ENCODE assay signal across 12 mouse cellular contexts in the genomic region with DNA sequence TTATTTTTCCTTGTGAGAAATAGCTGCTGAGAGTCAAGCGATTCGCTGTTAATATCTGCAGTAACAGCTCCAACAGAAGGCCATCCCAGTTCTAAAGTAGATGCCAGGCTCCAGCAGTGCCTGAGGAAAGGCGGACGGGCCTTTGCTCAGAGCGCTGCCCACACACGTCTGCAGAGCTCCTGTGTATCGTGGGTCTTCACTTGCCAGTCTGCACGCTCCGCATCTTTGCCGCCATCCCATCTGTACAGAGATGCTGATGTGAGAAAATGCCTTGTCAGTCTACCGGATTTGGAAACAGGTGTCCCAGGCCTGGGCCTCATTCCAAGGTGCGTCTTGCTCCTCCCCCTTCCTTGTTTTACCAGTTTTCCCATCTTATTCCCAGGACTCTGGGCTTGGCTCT. TPM values are rescaled to one million over a fixed set of nuclear protein-coding genes. Genes with fewer than 3 reads are reported as not detected.
DNase-seq lines count a peak whose midpoint lies in the region.
"Had no signal": no experiment of that assay in that cellular context is flagged by ENCODE, and none has a peak within 500 bp of the region (broad histone marks: within the 10 kb centered on the region; RNA-seq: fewer than 3 reads in every experiment).

No protein-coding gene starts in this region.

- peak; percentile 36 to 49 for DNase-seq in cerebellum, postnatal 14 days
- DNase-seq in cerebellum, adult 11 months = no peak
- DNase-seq in cerebellum, postnatal 36 days = peak; percentile 15 to 20
- peak; percentile 18 for DNase-seq in layer of hippocampus, adult 9-10 months (ENCODE audit: low spot score)
- peak; percentile 66 to 73 for DNase-seq in left cerebral cortex, postnatal 36 days (ENCODE audit: low spot score in 2 of 2)
- DNase-seq in gastrocnemius, adult 8-10 months (ENCODE audit: low spot score in 2 of 2) = no peak
- DNase-seq in embryo, embryonic 10.5 days (ENCODE audit: low spot score) = no peak
- no peak for DNase-seq in adrenal gland, postnatal 10 days
- DNase-seq: B cell, adult 2 months; kidney, postnatal 10 days; midbrain, embryonic 14.5 days; thymus, postnatal 14 days had no signal

- intact Hi-C loops in left cerebral cortex, postnatal 36 days (cut with DNase I) = loop anchor here (2.0 kb wide), 1 partner anchor 27 kb away; a partner anchor contains a TSS

RNA-seq across cellular contexts. Expression of a gene that starts 27.6 kb away (rescaled TPM):
- 10 to 100 TPM; 36.2 to 38.2 TPM for total RNA-seq in left cerebral cortex, postnatal 36 days (2021)
- total RNA-seq in gastrocnemius, adult 8-10 months (2022) = 1 to 10 TPM; 2.0 to 5.0 (median 3.4) TPM
- 10 to 100 TPM; 24.1 to 25.5 TPM for total RNA-seq in adrenal gland, postnatal 10 days (2021)

Comparison
In these comparisons a context has a peak if more than half of its experiments do, and no peak if none do; other contexts are left out.
1. DNase-seq: peak in cerebellum, postnatal 14 days (2 of 2), cerebellum, postnatal 36 days (2 of 2), layer of hippocampus, adult 9-10 months (single experiment) and left cerebral cortex, postnatal 36 days (2 of 2); none in cerebellum, adult 11 months (single experiment), gastrocnemius, adult 8-10 months (0 of 2), embryo, embryonic 10.5 days (single experiment) and adrenal gland, postnatal 10 days (single experiment).
2. RNA of a gene that starts 27.6 kb away (total RNA-seq): 36.2 to 38.2 TPM in left cerebral cortex, postnatal 36 days and 24.1 to 25.5 TPM in adrenal gland, postnatal 10 days; 2.0 to 5.0 TPM in gastrocnemius, adult 8-10 months; every median in the first group is over 4 times any median in the second.